ENCODE assay signal across 8 mouse cellular contexts in the genomic region with DNA sequence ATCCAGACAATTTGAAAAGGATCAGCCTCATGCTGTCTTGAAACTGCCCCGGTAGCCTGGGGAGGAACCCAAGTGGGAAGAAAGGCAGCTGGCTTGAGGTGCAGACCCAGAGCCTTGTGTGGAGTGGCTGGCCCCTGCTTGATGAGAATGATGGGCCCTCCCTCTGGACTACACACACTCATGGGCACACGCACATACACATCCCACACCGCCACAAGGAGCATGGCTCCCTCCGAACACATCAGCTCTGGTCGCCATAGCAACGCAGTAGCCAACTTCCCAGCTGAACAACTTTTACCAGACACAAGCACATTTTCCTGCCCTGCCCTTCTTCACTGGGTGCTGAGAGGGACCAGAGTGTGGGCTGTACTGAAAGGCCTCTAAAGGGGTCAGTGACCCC.
DNase-seq lines count a peak whose midpoint lies in the region; ATAC-seq lines count a peak whose summit lies in the region.

No protein-coding gene starts in this region.

- peak; percentile 54 for ATAC-seq in kidney, embryonic 15.5 days (replicated peaks; ENCODE audit: low FRiP score)
- peak; percentile 45; the same call in 1 of the 2 replicates for ATAC-seq in forebrain, embryonic 14.5 days
- ATAC-seq in monocyte, adult 5-6 weeks (replicated peaks; ENCODE audit: insufficient number of reproducible peaks, low FRiP score, low TSS enrichment, poor library complexity, severe bottlenecking) = no peak

- no peak overlapping the region for H3K9ac ChIP-seq in kidney, embryonic 15.5 days
- no peak overlapping the region for H3K9ac ChIP-seq in forebrain, embryonic 14.5 days (ENCODE audit: low read length)

- no peaks in the 10 kb centered on the region for H3K9me3 ChIP-seq in kidney, embryonic 15.5 days (replicated peaks)
- no peaks in the 10 kb centered on the region for H3K9me3 ChIP-seq in forebrain, embryonic 14.5 days (replicated peaks; ENCODE audit: control insufficient read depth, low read length)

- H3K27ac ChIP-seq in kidney, embryonic 15.5 days = no peak overlapping the region
- no peak overlapping the region for H3K27ac ChIP-seq in forebrain, embryonic 14.5 days (ENCODE audit: low read depth, low read length)

- peaks cover 20% of the 10 kb centered on the region; the same call in 1 of the 2 replicates for H3K27me3 ChIP-seq in kidney, embryonic 15.5 days
- H3K27me3 ChIP-seq in forebrain, embryonic 14.5 days (replicated peaks; ENCODE audit: control insufficient read depth, insufficient read depth, low read length) = no peaks in the 10 kb centered on the region

- H3K4me2 ChIP-seq in kidney, embryonic 15.5 days = no peak overlapping the region
- H3K4me2 ChIP-seq in forebrain, embryonic 14.5 days (ENCODE audit: low read length) = no peak overlapping the region

- DNase-seq in kidney, adult 9 months = no peak
- peak; percentile 64 for DNase-seq in forebrain, embryonic 14.5 days (ENCODE audit: low spot score)
- DNase-seq in left cerebral cortex, postnatal 4 days = peak; percentile 18
- DNase-seq in right cerebral cortex, postnatal 14 days = peak; percentile 57
- no peak for DNase-seq in heart, postnatal 25 days (ENCODE audit: low spot score)
- DNase-seq in urinary bladder, postnatal 14 days (ENCODE audit: low spot score) = no peak

- no peak overlapping the region for H3K4me3 ChIP-seq in kidney, embryonic 15.5 days (replicated peaks)
- no peak overlapping the region for H3K4me3 ChIP-seq in forebrain, embryonic 14.5 days (ENCODE audit: low read depth, low read length)

- WGBS in kidney, embryonic 15.5 days = 44% methylated on average over 6 of the region's 6 CpGs
- 18% methylated on average over 6 of the region's 6 CpGs for WGBS in forebrain, embryonic 14.5 days

- H3K36me3 ChIP-seq in kidney, embryonic 15.5 days = no peaks in the 10 kb centered on the region
- H3K36me3 ChIP-seq in forebrain, embryonic 14.5 days (ENCODE audit: control insufficient read depth, insufficient read depth, low read length) = no peaks in the 10 kb centered on the region

- intact Hi-C loops in left cerebral cortex, postnatal 4 days (cut with DNase I) = no loop called here
- intact Hi-C loops in heart, postnatal 25 days (cut with DNase I) = no loop called here

- peaks cover 31% of the 10 kb centered on the region for H3K4me1 ChIP-seq in kidney, embryonic 15.5 days
- H3K4me1 ChIP-seq in forebrain, embryonic 14.5 days (ENCODE audit: control insufficient read depth, insufficient read depth, low read length) = peaks cover 29% of the 10 kb centered on the region

Comparison
In these comparisons a context has a peak if more than half of its experiments do, and no peak if none do; other contexts are left out.
1. DNase-seq: peak in forebrain, embryonic 14.5 days (single experiment), left cerebral cortex, postnatal 4 days (single experiment) and right cerebral cortex, postnatal 14 days (single experiment); none in kidney, adult 9 months (single experiment), heart, postnatal 25 days (single experiment) and urinary bladder, postnatal 14 days (single experiment).